Mouse (Mus musculus): ENCODE measurements around the gene Mrpl54. TPM values are rescaled to one million over a fixed set of nuclear protein-coding genes. Genes with fewer than 3 reads are reported as not detected.

Gene Mrpl54
- 123 TPM for polyA plus RNA-seq (2014; fragmentation: Illumina TruSeq; extraction: RNeasy Lipid Tissue Mini Kit (QIAGEN cat#74804); ENCODE audit: low read depth, low replicate concordance)

GRCm38 (mm10) chr10:81266211-81267105, at the start of gene Mrpl54, which contains the start of gene Apba3:
Gene Mrpl54 (minus strand): TSS chr10:81266934.
Gene Apba3 (plus strand): TSS chr10:81266960.

GRCm38 (mm10) chr10:81292554-81293333, 26.0 kb upstream of the Mrpl54 start, which contains the start of gene Pip5k1c:
Gene Pip5k1c (plus strand): TSS chr10:81292963.

DNA sequence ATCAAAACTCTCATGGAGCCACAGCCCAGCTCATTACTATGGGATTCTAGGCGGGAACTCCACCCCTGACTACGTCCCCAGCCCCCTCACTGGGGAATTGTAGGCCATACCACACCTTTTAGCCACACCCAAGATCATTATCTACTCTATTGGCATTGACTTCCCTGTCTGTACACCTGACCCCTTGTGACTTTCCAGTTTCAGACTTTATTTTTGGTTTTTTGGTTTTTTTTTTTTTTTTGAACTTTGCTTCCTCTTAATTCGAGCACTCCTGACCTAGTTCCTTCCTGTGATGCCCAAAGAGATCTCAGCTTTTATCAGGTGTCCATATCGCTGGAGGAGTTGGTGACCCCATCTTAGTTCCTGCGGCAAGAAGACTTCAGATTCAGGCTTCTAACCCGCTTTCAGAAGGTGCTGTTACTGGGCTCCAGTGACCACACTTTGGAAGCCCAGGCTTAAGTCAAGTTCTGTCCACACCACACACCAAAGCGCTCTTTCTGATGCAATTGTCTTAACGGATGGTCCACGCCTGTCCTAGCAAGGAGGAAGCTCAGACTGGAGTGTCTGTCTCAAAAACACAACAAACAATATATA, 24.9 kb upstream of the Mrpl54 start, which contains the start of gene Tjp3:
TSS of gene Tjp3 (minus strand) at position 71 of the 594 bp plus-strand sequence.

DNA sequence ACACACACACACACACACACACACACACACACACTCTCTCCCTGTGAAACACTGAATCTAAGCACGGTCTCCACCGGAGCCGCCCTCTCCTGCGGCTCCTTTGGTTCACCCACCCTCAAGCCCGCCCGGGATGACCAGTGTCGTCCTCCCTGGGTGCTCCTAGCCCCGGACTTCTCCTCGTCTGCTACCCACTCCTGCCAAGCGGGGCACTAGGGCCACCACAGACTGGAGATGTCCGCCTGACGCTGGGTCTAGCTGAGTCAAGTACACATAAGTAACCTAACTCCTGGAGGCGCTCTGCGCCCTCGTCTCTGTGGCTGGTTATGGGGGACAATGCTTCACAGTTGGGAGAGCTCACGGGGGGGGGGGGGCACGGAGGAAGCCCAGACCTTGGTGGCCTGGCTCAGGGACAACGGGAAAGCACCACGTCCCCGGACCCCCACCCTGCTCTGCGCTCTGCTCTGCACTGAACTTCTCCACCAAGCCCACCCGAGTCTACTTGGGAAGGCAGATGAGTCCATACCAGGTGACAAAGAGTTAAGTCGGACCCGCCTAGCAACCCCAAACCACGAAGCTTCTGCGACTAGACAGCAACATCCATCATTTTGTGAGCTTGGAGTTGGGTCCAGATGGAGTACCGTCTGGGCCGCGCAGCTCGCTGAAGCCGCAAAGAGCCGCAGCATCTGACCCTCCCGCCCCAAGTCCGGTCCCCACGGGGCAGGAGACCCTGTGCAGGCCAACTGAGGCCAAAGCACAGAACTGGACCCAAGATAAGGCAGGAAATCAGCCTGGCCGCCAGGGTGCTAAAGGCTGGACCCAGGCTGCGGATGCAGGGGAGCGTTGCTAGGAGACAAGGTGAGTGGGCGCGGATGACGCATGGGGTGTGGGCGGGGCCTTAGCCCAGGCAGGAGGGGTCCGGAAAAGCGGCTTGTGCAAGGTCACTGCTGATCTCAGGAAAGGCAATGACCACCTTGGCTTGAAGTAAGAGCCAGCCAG, 14.0 kb downstream of the Mrpl54 start, which contains the start of gene Matk:
TSS of gene Matk (plus strand) at position 512 of the 996 bp plus-strand sequence.

DNA sequence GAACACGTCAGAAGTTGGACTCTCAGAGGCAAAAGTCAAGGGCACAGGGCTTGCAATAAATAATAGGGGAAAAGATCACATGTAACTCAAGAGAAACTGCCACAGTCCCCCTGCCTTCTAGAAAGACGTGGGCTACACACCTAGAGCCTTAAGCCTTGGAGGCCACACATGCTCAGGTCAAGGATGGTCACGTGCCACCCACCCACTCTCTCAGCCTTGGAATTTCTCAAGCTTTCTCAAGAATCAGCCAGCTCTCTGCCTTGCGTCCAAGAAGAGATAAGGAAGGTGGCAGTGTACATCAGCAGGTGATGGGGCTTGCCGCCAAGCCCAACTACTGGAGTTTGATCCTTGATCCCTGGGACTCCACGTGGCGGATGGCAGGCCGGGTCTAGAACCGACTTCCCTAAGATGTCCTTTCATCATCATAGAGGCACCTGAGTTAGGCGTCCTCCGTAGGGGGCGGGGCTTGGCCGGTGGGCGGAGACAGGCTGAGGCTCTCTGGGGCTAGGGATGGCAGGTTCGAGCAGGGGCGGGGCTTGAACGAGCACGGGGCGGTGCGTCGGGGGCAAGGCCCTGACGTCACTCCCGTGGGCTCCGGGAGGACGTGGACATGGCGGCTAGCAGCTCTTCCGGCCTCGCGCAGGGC, 34.0 kb downstream of the Mrpl54 start, which contains the start of gene Zfr2:
TSS of gene Zfr2 (plus strand) at position 576 of the 646 bp plus-strand sequence.

DNA sequence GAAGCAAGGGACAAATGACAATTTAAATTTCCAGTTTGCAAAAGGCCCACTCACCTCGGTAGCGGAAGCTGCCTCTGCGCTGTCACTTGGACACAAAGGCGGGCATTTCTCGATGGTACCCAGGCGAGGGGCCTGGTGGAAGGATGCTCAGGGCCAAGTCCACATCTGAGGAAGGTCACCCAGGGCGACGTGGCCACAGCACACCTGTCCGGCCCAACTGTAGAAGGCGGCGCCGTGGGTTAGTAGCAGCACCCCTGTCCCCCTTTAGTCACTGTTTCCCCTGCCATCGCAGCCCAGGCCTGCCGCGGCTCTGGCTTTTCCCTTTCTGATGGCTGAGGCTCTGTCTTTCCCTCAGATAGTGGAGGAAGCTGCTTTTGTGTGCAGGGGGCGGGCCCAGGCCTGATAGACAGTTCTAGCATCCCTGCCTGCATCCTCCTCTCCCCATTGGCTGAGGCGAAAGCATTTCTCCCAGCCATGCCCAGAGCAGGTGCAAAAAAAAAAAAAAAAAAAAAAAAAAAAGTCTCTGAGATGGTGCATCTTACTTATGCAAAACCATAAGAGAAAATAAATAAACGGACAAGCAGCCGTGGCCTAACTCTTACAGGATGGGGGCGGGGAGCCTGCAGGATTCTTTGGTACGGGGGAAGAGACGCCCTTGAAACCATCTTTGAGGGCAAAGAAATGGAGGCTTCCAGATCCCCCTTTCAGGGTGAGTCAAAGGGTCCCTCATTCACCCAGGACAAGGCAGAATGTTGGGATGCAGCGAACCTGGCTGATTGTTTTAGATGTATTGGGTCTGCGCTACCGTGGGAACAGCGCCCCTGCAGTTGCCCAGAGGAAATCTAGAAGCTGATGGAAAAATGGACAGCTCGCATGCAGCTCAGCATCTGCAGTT, 36.0 kb downstream of the Mrpl54 start, which contains the start of gene Atcay:
TSS of gene Atcay (minus strand) at position 396 of the 895 bp plus-strand sequence.

Other genes starting within 250 kb of the Mrpl54 start
- not detected for gene Diras1, start 241.3 kb downstream of the Mrpl54 start, polyA plus RNA-seq (2014; fragmentation: Illumina TruSeq; extraction: RNeasy Lipid Tissue Mini Kit (QIAGEN cat#74804); ENCODE audit: low read depth, low replicate concordance)
- gene Slc39a3, start 229.5 kb downstream of the Mrpl54 start, polyA plus RNA-seq (2014; fragmentation: Illumina TruSeq; extraction: RNeasy Lipid Tissue Mini Kit (QIAGEN cat#74804); ENCODE audit: low read depth, low replicate concordance) = 13.6 TPM
- gene Sgta, start 206.8 kb downstream of the Mrpl54 start, polyA plus RNA-seq (2014; fragmentation: Illumina TruSeq; extraction: RNeasy Lipid Tissue Mini Kit (QIAGEN cat#74804); ENCODE audit: low read depth, low replicate concordance) = 90.2 TPM
- gene Thop1, start 196.9 kb downstream of the Mrpl54 start, polyA plus RNA-seq (2014; fragmentation: Illumina TruSeq; extraction: RNeasy Lipid Tissue Mini Kit (QIAGEN cat#74804); ENCODE audit: low read depth, low replicate concordance) = 12.6 TPM
- 0.26 TPM for gene Creb3l3, start 168.1 kb downstream of the Mrpl54 start, polyA plus RNA-seq (2014; fragmentation: Illumina TruSeq; extraction: RNeasy Lipid Tissue Mini Kit (QIAGEN cat#74804); ENCODE audit: low read depth, low replicate concordance)
- 88.4 TPM for gene Map2k2, start 161.0 kb downstream of the Mrpl54 start, polyA plus RNA-seq (2014; fragmentation: Illumina TruSeq; extraction: RNeasy Lipid Tissue Mini Kit (QIAGEN cat#74804); ENCODE audit: low read depth, low replicate concordance)
- gene Zbtb7a, start 131.7 kb downstream of the Mrpl54 start, polyA plus RNA-seq (2014; fragmentation: Illumina TruSeq; extraction: RNeasy Lipid Tissue Mini Kit (QIAGEN cat#74804); ENCODE audit: low read depth, low replicate concordance) = 17.1 TPM
- gene Pias4, start 99.0 kb downstream of the Mrpl54 start, polyA plus RNA-seq (2014; fragmentation: Illumina TruSeq; extraction: RNeasy Lipid Tissue Mini Kit (QIAGEN cat#74804); ENCODE audit: low read depth, low replicate concordance) = 17.0 TPM
- gene Eef2, start 90.3 kb downstream of the Mrpl54 start, polyA plus RNA-seq (2014; fragmentation: Illumina TruSeq; extraction: RNeasy Lipid Tissue Mini Kit (QIAGEN cat#74804); ENCODE audit: low read depth, low replicate concordance) = 1,037 TPM
- 33.0 TPM for gene Dapk3, start 83.9 kb downstream of the Mrpl54 start, polyA plus RNA-seq (2014; fragmentation: Illumina TruSeq; extraction: RNeasy Lipid Tissue Mini Kit (QIAGEN cat#74804); ENCODE audit: low read depth, low replicate concordance)
- not detected for gene 4930442H23Rik, start 83.1 kb downstream of the Mrpl54 start, polyA plus RNA-seq (2014; fragmentation: Illumina TruSeq; extraction: RNeasy Lipid Tissue Mini Kit (QIAGEN cat#74804); ENCODE audit: low read depth, low replicate concordance)
- gene Nmrk2, start 64.9 kb downstream of the Mrpl54 start, polyA plus RNA-seq (2014; fragmentation: Illumina TruSeq; extraction: RNeasy Lipid Tissue Mini Kit (QIAGEN cat#74804); ENCODE audit: low read depth, low replicate concordance) = 4.1 TPM
- gene Atcay, start 36.1 kb downstream of the Mrpl54 start, polyA plus RNA-seq (2014; fragmentation: Illumina TruSeq; extraction: RNeasy Lipid Tissue Mini Kit (QIAGEN cat#74804); ENCODE audit: low read depth, low replicate concordance) = not detected
- gene Zfr2, start 33.8 kb downstream of the Mrpl54 start, polyA plus RNA-seq (2014; fragmentation: Illumina TruSeq; extraction: RNeasy Lipid Tissue Mini Kit (QIAGEN cat#74804); ENCODE audit: low read depth, low replicate concordance) = 3.0 TPM
- gene Matk, start 14.0 kb downstream of the Mrpl54 start, polyA plus RNA-seq (2014; fragmentation: Illumina TruSeq; extraction: RNeasy Lipid Tissue Mini Kit (QIAGEN cat#74804); ENCODE audit: low read depth, low replicate concordance) = 0.47 TPM
- 90.2 TPM for gene Apba3, start within 50 bp of the Mrpl54 start, polyA plus RNA-seq (2014; fragmentation: Illumina TruSeq; extraction: RNeasy Lipid Tissue Mini Kit (QIAGEN cat#74804); ENCODE audit: low read depth, low replicate concordance)
- gene Tjp3, start 24.6 kb upstream of the Mrpl54 start, polyA plus RNA-seq (2014; fragmentation: Illumina TruSeq; extraction: RNeasy Lipid Tissue Mini Kit (QIAGEN cat#74804); ENCODE audit: low read depth, low replicate concordance) = not detected
- gene Pip5k1c, start 26.0 kb upstream of the Mrpl54 start, polyA plus RNA-seq (2014; fragmentation: Illumina TruSeq; extraction: RNeasy Lipid Tissue Mini Kit (QIAGEN cat#74804); ENCODE audit: low read depth, low replicate concordance) = 26.5 TPM
- 15.5 TPM for gene Cactin, start 54.2 kb upstream of the Mrpl54 start, polyA plus RNA-seq (2014; fragmentation: Illumina TruSeq; extraction: RNeasy Lipid Tissue Mini Kit (QIAGEN cat#74804); ENCODE audit: low read depth, low replicate concordance)
- gene Tbxa2r, start 61.8 kb upstream of the Mrpl54 start, polyA plus RNA-seq (2014; fragmentation: Illumina TruSeq; extraction: RNeasy Lipid Tissue Mini Kit (QIAGEN cat#74804); ENCODE audit: low read depth, low replicate concordance) = 2.3 TPM
- gene Gipc3, start 76.3 kb upstream of the Mrpl54 start, polyA plus RNA-seq (2014; fragmentation: Illumina TruSeq; extraction: RNeasy Lipid Tissue Mini Kit (QIAGEN cat#74804); ENCODE audit: low read depth, low replicate concordance) = 3.9 TPM
- gene Hmg20b, start 83.5 kb upstream of the Mrpl54 start, polyA plus RNA-seq (2014; fragmentation: Illumina TruSeq; extraction: RNeasy Lipid Tissue Mini Kit (QIAGEN cat#74804); ENCODE audit: low read depth, low replicate concordance) = 47.1 TPM
- gene Mfsd12, start 90.6 kb upstream of the Mrpl54 start, polyA plus RNA-seq (2014; fragmentation: Illumina TruSeq; extraction: RNeasy Lipid Tissue Mini Kit (QIAGEN cat#74804); ENCODE audit: low read depth, low replicate concordance) = 6.7 TPM
- not detected for gene 4930404N11Rik, start 98.9 kb upstream of the Mrpl54 start, polyA plus RNA-seq (2014; fragmentation: Illumina TruSeq; extraction: RNeasy Lipid Tissue Mini Kit (QIAGEN cat#74804); ENCODE audit: low read depth, low replicate concordance)
- gene Fzr1, start 111.6 kb upstream of the Mrpl54 start, polyA plus RNA-seq (2014; fragmentation: Illumina TruSeq; extraction: RNeasy Lipid Tissue Mini Kit (QIAGEN cat#74804); ENCODE audit: low read depth, low replicate concordance) = 21.5 TPM
- 54.8 TPM for gene Dohh, start 117.5 kb upstream of the Mrpl54 start, polyA plus RNA-seq (2014; fragmentation: Illumina TruSeq; extraction: RNeasy Lipid Tissue Mini Kit (QIAGEN cat#74804); ENCODE audit: low read depth, low replicate concordance)
- gene Gm48551, start 117.5 kb upstream of the Mrpl54 start, polyA plus RNA-seq (2014; fragmentation: Illumina TruSeq; extraction: RNeasy Lipid Tissue Mini Kit (QIAGEN cat#74804); ENCODE audit: low read depth, low replicate concordance) = 2.0 TPM
- gene Gm48552, start 122.1 kb upstream of the Mrpl54 start, polyA plus RNA-seq (2014; fragmentation: Illumina TruSeq; extraction: RNeasy Lipid Tissue Mini Kit (QIAGEN cat#74804); ENCODE audit: low read depth, low replicate concordance) = not detected
- gene Smim24, start 126.1 kb upstream of the Mrpl54 start, polyA plus RNA-seq (2014; fragmentation: Illumina TruSeq; extraction: RNeasy Lipid Tissue Mini Kit (QIAGEN cat#74804); ENCODE audit: low read depth, low replicate concordance) = 6.5 TPM
- 69.1 TPM for gene Nfic, start 188.7 kb upstream of the Mrpl54 start, polyA plus RNA-seq (2014; fragmentation: Illumina TruSeq; extraction: RNeasy Lipid Tissue Mini Kit (QIAGEN cat#74804); ENCODE audit: low read depth, low replicate concordance)
- 0.50 TPM for gene Celf5, start 215.8 kb upstream of the Mrpl54 start, polyA plus RNA-seq (2014; fragmentation: Illumina TruSeq; extraction: RNeasy Lipid Tissue Mini Kit (QIAGEN cat#74804); ENCODE audit: low read depth, low replicate concordance)
- gene Ncln, start 229.5 kb upstream of the Mrpl54 start, polyA plus RNA-seq (2014; fragmentation: Illumina TruSeq; extraction: RNeasy Lipid Tissue Mini Kit (QIAGEN cat#74804); ENCODE audit: low read depth, low replicate concordance) = 59.9 TPM
- 0.65 TPM for gene S1pr4, start 233.2 kb upstream of the Mrpl54 start, polyA plus RNA-seq (2014; fragmentation: Illumina TruSeq; extraction: RNeasy Lipid Tissue Mini Kit (QIAGEN cat#74804); ENCODE audit: low read depth, low replicate concordance)

Data from heart, adult 10 weeks (tissue).